Mouse (Mus musculus): ENCODE results near the gene Isyna1. TPM values are rescaled to one million over a fixed set of nuclear protein-coding genes. Genes with fewer than 3 reads are reported as not detected.
A peak's percentile ranks its signal among the peaks of the same experiment; 100 is the strongest.

Gene Isyna1
- polyA plus RNA-seq, 1 experiment from 2014 or later = 214 TPM

- Histone ChIP-seq H3K27me3 (ENCODE audit: insufficient read depth, poor library complexity, severe bottlenecking) (peaks cover 4% of the 10 kb centered on the region; the same call in 1 of the 2 replicates), H3K36me3 (peaks cover 3% of the 10 kb centered on the region; the same call in 1 of the 2 replicates), H3K4me1 (peaks cover 60% of the 10 kb centered on the region), H3K4me3 (peak overlapping the region; percentile 83), H3K9me3 (no peaks in the 10 kb centered on the region), H3K27ac (peak overlapping the region; percentile 97)
- DNase-seq (ENCODE audit: low spot score) = peak; percentile 95
- WGBS = under 1% methylated on average over 39 of the region's 39 CpGs
These were observed 15.2 kb downstream of the Isyna1 start for GRCm38 (mm10) chr8:70609368-70609848.

GRCm38 (mm10) chr8:70609849-70610795, 15.9 kb downstream of the Isyna1 start:
- H3K9me3 ChIP-seq = no peaks in the 10 kb centered on the region
- DNase-seq (ENCODE audit: low spot score) = peak; percentile 97
- peak overlapping the region; percentile 97 for H3K27ac ChIP-seq
- H3K27me3 ChIP-seq (ENCODE audit: insufficient read depth, poor library complexity, severe bottlenecking) = no peaks in the 10 kb centered on the region
- H3K4me1 ChIP-seq = peaks cover 60% of the 10 kb centered on the region
- H3K36me3 ChIP-seq = peaks cover under 1% of the 10 kb centered on the region; the same call in 1 of the 2 replicates
- H3K4me3 ChIP-seq = peak overlapping the region; percentile 83
- WGBS = 1% methylated on average over 44 of the region's 45 CpGs

- Histone ChIP-seq H3K27me3 (ENCODE audit: insufficient read depth, poor library complexity, severe bottlenecking) (no peaks in the 10 kb centered on the region), H3K4me1 (peaks cover 62% of the 10 kb centered on the region)
These were observed 16.9 kb downstream of the Isyna1 start for GRCm38 (mm10) chr8:70610796-70611771.

GRCm38 (mm10) chr8:70611849-70612248, 17.7 kb downstream of the Isyna1 start:
- Histone ChIP-seq H3K27me3 (ENCODE audit: insufficient read depth, poor library complexity, severe bottlenecking) (no peaks in the 10 kb centered on the region), H3K4me3 (peak overlapping the region; percentile 83), H3K4me1 (peaks cover 62% of the 10 kb centered on the region), H3K36me3 (no peaks in the 10 kb centered on the region), H3K9me3 (no peaks in the 10 kb centered on the region), H3K27ac (peak overlapping the region; percentile 97)
- peak; percentile 92 for DNase-seq (ENCODE audit: low spot score)
- WGBS = 1% methylated on average over 6 of the region's 6 CpGs

More at GRCm38 (mm10) chr8:70610796-70611771, 16.9 kb downstream of the Isyna1 start:
- Histone ChIP-seq H3K27ac (peak overlapping the region; percentile 97), H3K36me3 (no peaks in the 10 kb centered on the region), H3K9me3 (no peaks in the 10 kb centered on the region), H3K4me3 (peak overlapping the region; percentile 83)
- peak; percentile 92 for DNase-seq (ENCODE audit: low spot score)
- WGBS = under 1% methylated on average over 54 of the region's 54 CpGs

GRCm38 (mm10) chr8:70613763-70614162, 19.6 kb downstream of the Isyna1 start:
- H3K4me3 ChIP-seq = no peak overlapping the region
- H3K9me3 ChIP-seq = no peaks in the 10 kb centered on the region
- no peaks in the 10 kb centered on the region for H3K36me3 ChIP-seq
- no peak overlapping the region for H3K27ac ChIP-seq
- no peak for DNase-seq (ENCODE audit: low spot score)
- peaks cover 5% of the 10 kb centered on the region; the same call in 1 of the 2 replicates for H3K27me3 ChIP-seq (ENCODE audit: insufficient read depth, poor library complexity, severe bottlenecking)
- H3K4me1 ChIP-seq = peaks cover 57% of the 10 kb centered on the region
- 25% methylated on average over 1 of the region's 1 CpGs for whole genome bisulfite sequencing

- peaks cover 54% of the 10 kb centered on the region for H3K4me1 ChIP-seq
- 73% methylated on average over 5 of the region's 5 CpGs for WGBS
- peaks cover 5% of the 10 kb centered on the region; the same call in 1 of the 2 replicates for H3K27me3 ChIP-seq (ENCODE audit: insufficient read depth, poor library complexity, severe bottlenecking)
- H3K27ac ChIP-seq = no peak overlapping the region
- no peak overlapping the region for H3K4me3 ChIP-seq
- DNase-seq (ENCODE audit: low spot score) = no peak
- no peaks in the 10 kb centered on the region for H3K36me3 ChIP-seq
- no peaks in the 10 kb centered on the region for H3K9me3 ChIP-seq
These were observed 20.3 kb downstream of the Isyna1 start for GRCm38 (mm10) chr8:70614469-70614868.

- H3K27me3 ChIP-seq (ENCODE audit: insufficient read depth, poor library complexity, severe bottlenecking) = peaks cover 6% of the 10 kb centered on the region
- no peak overlapping the region for H3K27ac ChIP-seq
- peaks cover 46% of the 10 kb centered on the region for H3K4me1 ChIP-seq
- 85% methylated on average over 8 of the region's 8 CpGs for WGBS
- no peak for DNase-seq (ENCODE audit: low spot score)
- no peak overlapping the region for H3K4me3 ChIP-seq
- H3K9me3 ChIP-seq = no peaks in the 10 kb centered on the region
- no peaks in the 10 kb centered on the region for H3K36me3 ChIP-seq
These were observed 21.1 kb downstream of the Isyna1 start for GRCm38 (mm10) chr8:70615281-70615680.

- Histone ChIP-seq H3K36me3 (no peaks in the 10 kb centered on the region), H3K4me3 (no peak within 1 kb of the TSS), H3K9me3 (no peaks in the 10 kb centered on the region), H3K27ac (no peak within 1 kb of the TSS), H3K4me1 (peaks cover 48% of the 10 kb centered on the region), H3K27me3 (ENCODE audit: insufficient read depth, poor library complexity, severe bottlenecking) (peaks cover 12% of the 10 kb centered on the region)
- 75% methylated on average over 3 of the region's 3 CpGs for whole genome bisulfite sequencing
- no peak for DNase-seq (ENCODE audit: low spot score)
These were observed 21.7 kb downstream of the Isyna1 start, which contains the start of gene Lrrc25 for GRCm38 (mm10) chr8:70615894-70616293. Gene Lrrc25 (plus strand): TSS chr8:70616155.

GRCm38 (mm10) chr8:70616645-70617044, 22.5 kb downstream of the Isyna1 start:
- WGBS = 47% methylated on average over 11 of the region's 11 CpGs
- no peak for DNase-seq (ENCODE audit: low spot score)
- no peaks in the 10 kb centered on the region for H3K36me3 ChIP-seq
- H3K27ac ChIP-seq = no peak overlapping the region
- H3K4me3 ChIP-seq = no peak overlapping the region
- H3K9me3 ChIP-seq = no peaks in the 10 kb centered on the region
- peaks cover 44% of the 10 kb centered on the region for H3K4me1 ChIP-seq
- H3K27me3 ChIP-seq (ENCODE audit: insufficient read depth, poor library complexity, severe bottlenecking) = peaks cover 20% of the 10 kb centered on the region

GRCm38 (mm10) chr8:70617985-70618384, 23.8 kb downstream of the Isyna1 start:
- 74% methylated on average over 11 of the region's 11 CpGs for WGBS
- no peaks in the 10 kb centered on the region for H3K36me3 ChIP-seq
- H3K27ac ChIP-seq = peak overlapping the region; percentile 57
- DNase-seq (ENCODE audit: low spot score) = no peak
- H3K4me3 ChIP-seq = 0 out of 2 replicates have a peak overlapping the region, but pooled peaks have one; percentile 7
- H3K9me3 ChIP-seq = no peaks in the 10 kb centered on the region
- peaks cover 42% of the 10 kb centered on the region for H3K4me1 ChIP-seq
- H3K27me3 ChIP-seq (ENCODE audit: insufficient read depth, poor library complexity, severe bottlenecking) = peaks cover 33% of the 10 kb centered on the region

- H3K27ac ChIP-seq = peak overlapping the region; percentile 57
- peak; percentile 93 for DNase-seq (ENCODE audit: low spot score)
- H3K4me1 ChIP-seq = peaks cover 42% of the 10 kb centered on the region
- peaks cover 34% of the 10 kb centered on the region for H3K27me3 ChIP-seq (ENCODE audit: insufficient read depth, poor library complexity, severe bottlenecking)
- H3K9me3 ChIP-seq = no peaks in the 10 kb centered on the region
- H3K4me3 ChIP-seq = peak overlapping the region; percentile 4; the same call in 1 of the 2 replicates
- 22% methylated on average over 9 of the region's 9 CpGs for WGBS
- H3K36me3 ChIP-seq = no peaks in the 10 kb centered on the region
These were observed 24.7 kb downstream of the Isyna1 start for GRCm38 (mm10) chr8:70618888-70619334.

- Histone ChIP-seq H3K4me1 (peaks cover 33% of the 10 kb centered on the region), H3K36me3 (no peaks in the 10 kb centered on the region), H3K27ac (no peak overlapping the region), H3K4me3 (no peak overlapping the region), H3K27me3 (ENCODE audit: insufficient read depth, poor library complexity, severe bottlenecking) (peaks cover 34% of the 10 kb centered on the region), H3K9me3 (no peaks in the 10 kb centered on the region)
- WGBS = 38% methylated on average over 3 of the region's 3 CpGs
- DNase-seq (ENCODE audit: low spot score) = peak; percentile 85
These were observed 28.0 kb downstream of the Isyna1 start for GRCm38 (mm10) chr8:70622220-70622619.
